Mouse (Mus musculus) heart, embryonic 15.5 days (tissue): ENCODE measurements around the gene Clec11a. TPM values are rescaled to one million over a fixed set of nuclear protein-coding genes. Genes with fewer than 3 reads are reported as not detected.

Experiments used
- ATAC-seq: fragments of 200-750 bp; cut with Nextera tagmentation; replicated peaks from 2 replicates; pipeline ENCODE4 v1.8.0; 2017; ENCODE audit warnings: low read depth, moderate TSS enrichment; ENCODE audit not compliant: insufficient number of reproducible peaks, insufficient read depth, low FRiP score
- H3K27ac ChIP-seq: fragments of 300-500 bp; sonication (generic); 2 replicates; pipeline ENCODE4 v1.5.1; 2015; ENCODE audit warnings: mild to moderate bottlenecking, inconsistent platforms
- H3K27me3 ChIP-seq: fragments of 300-500 bp; sonication (generic); 2 replicates; pipeline ENCODE4 v1.6.1; 2015; ENCODE audit warnings: inconsistent platforms
- H3K36me3 ChIP-seq: fragments of 300-500 bp; sonication (generic); 2 replicates; pipeline ENCODE4 v1.6.1; 2015; ENCODE audit warnings: mild to moderate bottlenecking, inconsistent platforms
- H3K4me1 ChIP-seq: fragments of 300-500 bp; sonication (generic); replicated peaks from 2 replicates; pipeline ENCODE4 v1.6.1; 2015; ENCODE audit warnings: inconsistent platforms
- H3K4me2 ChIP-seq: fragments of 300-500 bp; sonication (generic); 2 replicates; pipeline ENCODE4 v1.6.1; 2015; ENCODE audit warnings: inconsistent platforms, mild to moderate bottlenecking, moderate library complexity
- H3K4me3 ChIP-seq: fragments of 300-500 bp; sonication (generic); 2 replicates; pipeline ENCODE4 v1.5.1; 2015; ENCODE audit warnings: mild to moderate bottlenecking, inconsistent platforms
- H3K9ac ChIP-seq: fragments of 300-500 bp; sonication (generic); 2 replicates; pipeline ENCODE4 v1.6.1; 2015; ENCODE audit warnings: mild to moderate bottlenecking, inconsistent platforms
- H3K9me3 ChIP-seq: fragments of 300-500 bp; sonication (generic); replicated peaks from 2 replicates; pipeline ENCODE4 v1.6.1; 2016; ENCODE audit warnings: inconsistent platforms
- WGBS: fragments of 180-500 bp; shearing (Covaris S2); methylation state at CpG from one replicate; pipeline ENCODE4 v1.1.7; 2015; ENCODE audit warnings: mixed read lengths; 5-methylcytosine and 5-hydroxymethylcytosine counted together
- polyA plus RNA-seq: library from polyadenylated mRNA; unstranded; fragments of >200 nt; fragmentation: Nextera tagmentation; extraction: Ambion mirVana; gene quantifications from 2 replicates; pipeline ENCODE4 v1.2.1, GENCODE M21; 2015

Clec11a gene
- polyA plus RNA-seq, 1 experiment from 2014 or later: 1.0 TPM

DNA sequence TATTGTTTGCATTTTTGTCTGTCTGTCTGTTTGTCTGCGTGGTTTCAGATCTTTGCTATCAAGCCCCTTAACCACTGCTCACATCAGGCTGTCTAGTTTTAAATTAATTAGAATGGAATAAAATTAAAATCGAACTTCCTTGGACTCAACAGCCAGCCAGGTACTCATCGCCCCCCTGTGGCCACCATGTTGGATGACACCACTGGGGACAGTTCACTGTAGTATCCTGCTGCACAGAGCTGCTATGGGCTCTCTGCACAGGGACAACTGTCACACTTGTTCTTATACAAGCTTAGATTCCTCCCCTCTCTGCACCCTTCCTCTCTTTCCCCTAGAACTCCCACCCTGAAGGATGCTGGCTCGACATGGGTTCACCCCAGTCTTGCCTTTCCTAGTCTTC lies 11.2 kb upstream of the Clec11a start:
- H3K36me3 ChIP-seq: no peaks in the 10 kb centered on the region
- no peaks in the 10 kb centered on the region for H3K4me1 ChIP-seq
- no peak overlapping the region for H3K4me3 ChIP-seq
- no peak overlapping the region for H3K9ac ChIP-seq
- H3K27me3 ChIP-seq: peaks cover 34% of the 10 kb centered on the region
- WGBS: 28% methylated on average over 4 of the region's 4 CpGs
- H3K4me2 ChIP-seq: no peak overlapping the region
- no peak overlapping the region for H3K27ac ChIP-seq
- no peaks in the 10 kb centered on the region for H3K9me3 ChIP-seq
- no peak for ATAC-seq

DNA sequence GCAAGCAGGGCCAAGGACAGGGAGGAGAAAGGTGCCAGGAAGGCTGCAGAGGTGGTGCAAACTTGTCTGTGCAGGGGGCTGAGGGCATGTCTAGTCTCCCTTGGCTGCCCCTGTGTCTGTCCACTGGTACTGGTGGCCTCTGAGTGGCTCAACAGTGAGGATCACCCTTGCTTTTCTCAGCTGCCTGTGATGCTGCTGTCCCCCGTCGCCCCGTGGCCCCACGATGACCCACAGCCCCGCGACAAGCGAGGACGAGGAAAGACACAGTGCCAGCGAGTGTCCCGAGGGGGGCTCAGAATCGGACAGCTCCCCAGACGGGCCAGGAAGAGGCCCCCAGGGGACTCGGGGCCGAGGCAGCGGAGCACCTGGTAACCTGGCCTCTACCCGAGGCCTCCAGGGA lies 5.8 kb upstream of the Clec11a start:
- H3K9ac ChIP-seq: no peak overlapping the region
- H3K27me3 ChIP-seq: peaks cover 77% of the 10 kb centered on the region
- H3K4me3 ChIP-seq: no peak overlapping the region
- WGBS: 50% methylated on average over 16 of the region's 16 CpGs
- no peak overlapping the region for H3K27ac ChIP-seq
- no peak overlapping the region for H3K4me2 ChIP-seq
- no peaks in the 10 kb centered on the region for H3K36me3 ChIP-seq
- no peak for ATAC-seq
- peaks cover 16% of the 10 kb centered on the region for H3K4me1 ChIP-seq
- no peaks in the 10 kb centered on the region for H3K9me3 ChIP-seq

DNA sequence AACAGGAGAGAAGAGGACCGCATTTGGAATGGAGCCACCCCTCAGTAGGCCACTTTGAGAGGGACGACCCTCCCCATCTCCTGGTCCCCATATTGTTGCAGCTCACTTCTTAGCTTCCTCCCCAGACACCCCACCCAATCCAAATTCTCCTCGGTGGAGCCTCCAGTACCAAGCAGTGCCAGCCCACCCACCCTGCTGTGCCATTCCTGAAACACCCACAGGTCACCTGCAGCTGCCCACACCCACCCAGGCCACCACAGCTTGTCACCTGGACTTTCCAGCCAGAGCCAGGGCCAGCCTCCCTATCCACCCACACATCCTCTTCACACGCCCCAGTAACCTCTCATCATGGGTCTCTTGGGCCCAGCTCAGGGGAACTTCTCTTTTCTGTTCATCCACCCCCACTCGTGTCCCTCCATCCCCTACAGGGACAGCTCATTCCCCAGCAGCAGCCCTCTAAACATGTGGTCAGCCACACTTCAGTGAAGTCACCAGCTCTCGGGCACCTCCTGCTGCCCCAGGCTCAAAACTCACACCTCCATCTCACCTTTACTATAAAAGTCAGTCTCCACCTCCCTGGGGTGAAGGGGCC lies 5.1 kb upstream of the Clec11a start:
- WGBS: 10% methylated on average over 6 of the region's 6 CpGs
- H3K4me1 ChIP-seq: peaks cover 16% of the 10 kb centered on the region
- no peak for ATAC-seq
- H3K4me2 ChIP-seq: peak overlapping the region; percentile 94
- H3K27ac ChIP-seq: no peak overlapping the region
- no peak overlapping the region for H3K9ac ChIP-seq
- H3K36me3 ChIP-seq: no peaks in the 10 kb centered on the region
- no peaks in the 10 kb centered on the region for H3K9me3 ChIP-seq
- no peak overlapping the region for H3K4me3 ChIP-seq
- H3K27me3 ChIP-seq: peaks cover 77% of the 10 kb centered on the region

DNA sequence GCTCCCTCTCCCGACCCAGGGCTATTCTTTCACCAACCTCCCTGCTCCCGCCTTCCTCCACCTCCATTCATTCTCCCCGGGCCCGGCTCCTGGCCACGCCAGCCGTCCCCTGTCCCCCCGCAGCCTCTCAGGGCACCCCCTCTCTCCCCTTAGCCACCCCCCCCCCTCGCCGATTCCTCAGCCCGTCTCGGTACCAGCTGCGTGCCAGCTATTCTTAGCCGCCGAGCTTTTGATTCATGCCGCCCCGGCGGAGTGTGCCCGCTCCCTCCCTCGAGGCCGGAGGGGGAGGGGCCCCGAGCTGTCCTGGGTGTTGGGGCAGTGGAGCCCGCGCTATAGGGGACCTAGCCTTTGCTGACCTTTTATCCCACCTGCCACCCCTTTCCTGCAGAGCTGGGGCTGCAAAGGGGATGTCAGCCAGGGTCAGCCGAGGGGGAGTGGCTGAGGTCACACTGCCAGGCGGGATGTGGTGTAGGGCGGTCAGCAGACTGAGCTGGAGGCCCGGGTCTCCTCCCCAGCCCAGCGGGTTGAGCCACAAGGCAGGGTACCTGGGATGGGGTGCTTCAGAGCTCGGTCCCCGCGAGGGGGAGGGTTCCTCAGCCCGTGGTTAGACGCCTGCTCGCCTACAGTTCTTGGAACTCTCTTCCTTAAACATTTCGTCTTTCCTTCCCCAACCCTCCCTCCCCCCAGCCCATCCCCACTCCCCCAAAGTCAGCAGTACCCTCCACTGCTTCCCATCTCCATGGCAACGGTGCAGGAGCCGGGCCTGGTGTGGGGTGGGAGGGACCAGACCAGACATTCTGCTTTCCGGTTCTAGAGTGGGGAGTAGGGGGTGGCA lies 4.4 kb upstream of the Clec11a start:
- peak; percentile 41 for ATAC-seq
- 4% methylated on average over 38 of the region's 38 CpGs for WGBS
- Histone ChIP-seq H3K9ac (peak overlapping the region; percentile 53), H3K4me3 (peak overlapping the region; percentile 52), H3K4me1 (peaks cover 16% of the 10 kb centered on the region), H3K4me2 (peak overlapping the region; percentile 94), H3K27me3 (peaks cover 71% of the 10 kb centered on the region), H3K9me3 (no peaks in the 10 kb centered on the region), H3K36me3 (no peaks in the 10 kb centered on the region), H3K27ac (no peak overlapping the region)

DNA sequence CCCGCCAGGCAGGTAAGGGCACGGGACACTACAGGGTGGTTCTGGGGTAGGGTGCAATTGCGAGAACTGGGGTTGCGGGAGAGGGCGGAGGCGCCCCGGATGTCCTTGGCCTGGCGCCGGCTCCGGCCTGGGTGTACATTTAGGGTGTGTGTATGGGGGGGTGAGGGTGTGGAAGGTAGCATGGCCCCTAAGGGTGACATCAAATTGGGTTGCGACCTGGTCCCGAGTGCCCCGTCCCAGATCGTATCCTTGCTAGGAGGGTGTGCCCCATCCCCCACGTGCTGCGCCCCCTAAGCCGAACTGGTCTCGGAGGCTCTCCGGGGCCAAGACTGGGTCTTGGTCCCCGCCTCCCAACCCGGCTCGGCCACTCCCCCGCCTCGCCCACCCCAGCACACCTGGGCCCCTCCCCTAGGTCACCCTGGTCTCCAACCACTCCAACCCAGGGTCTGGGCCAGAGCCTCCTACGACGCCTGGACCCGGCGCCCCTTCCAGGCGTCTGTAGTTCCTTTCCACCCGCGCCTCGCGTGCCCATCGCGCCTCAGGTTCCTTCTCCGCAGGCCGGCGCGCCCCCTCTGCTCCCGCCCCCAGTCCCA lies 3.7 kb upstream of the Clec11a start:
- peak; percentile 15 for ATAC-seq
- H3K9ac ChIP-seq: peak overlapping the region; percentile 53
- H3K27me3 ChIP-seq: peaks cover 68% of the 10 kb centered on the region
- no peaks in the 10 kb centered on the region for H3K36me3 ChIP-seq
- peak overlapping the region; percentile 94 for H3K4me2 ChIP-seq
- H3K9me3 ChIP-seq: no peaks in the 10 kb centered on the region
- H3K27ac ChIP-seq: no peak overlapping the region
- peak overlapping the region; percentile 52 for H3K4me3 ChIP-seq
- under 1% methylated on average over 36 of the region's 40 CpGs for WGBS
- peaks cover 21% of the 10 kb centered on the region for H3K4me1 ChIP-seq

DNA sequence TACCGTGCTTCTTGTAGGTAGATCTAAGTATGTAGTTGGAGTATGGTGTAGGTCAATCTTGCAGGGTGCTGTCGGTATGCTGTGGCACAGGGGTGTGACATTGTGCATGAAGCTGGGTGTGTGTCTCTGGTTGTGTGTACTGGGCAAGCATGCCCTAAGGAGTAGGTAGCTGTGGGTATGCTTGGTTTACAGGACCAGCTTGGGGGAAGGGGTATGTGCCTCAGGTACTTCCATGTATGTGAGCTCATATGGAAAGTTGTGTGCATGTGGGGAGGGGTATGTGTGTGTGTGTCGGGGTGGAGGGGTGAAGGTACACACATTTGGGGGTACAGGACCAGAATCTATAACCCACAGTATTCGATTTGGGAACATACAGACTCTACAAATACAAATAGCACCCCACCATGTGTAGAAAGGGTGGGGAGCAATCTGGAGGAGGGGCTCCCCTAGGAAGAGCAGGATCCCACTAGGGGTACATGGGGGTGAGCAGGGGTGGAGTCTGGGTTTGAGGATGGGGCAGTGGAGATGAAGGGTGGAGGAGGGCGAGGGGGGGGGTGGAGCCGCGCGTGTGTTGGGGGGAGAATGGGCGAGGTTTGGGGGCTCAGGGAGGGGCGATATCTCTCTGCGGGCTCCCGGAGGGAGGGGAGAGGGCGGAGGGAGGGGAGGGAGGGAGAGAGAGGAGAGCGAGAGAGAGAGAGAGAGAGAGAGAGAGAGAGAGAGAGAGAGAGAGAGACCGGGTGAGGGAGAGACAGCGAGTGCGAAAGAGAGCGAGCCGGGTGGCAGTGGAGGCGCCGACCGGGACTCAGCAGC lies 3.0 kb upstream of the Clec11a start, which contains the start of gene Shank1:
Shank1 (plus strand) TSS at position 779 of the 810 bp plus-strand sequence.
- ATAC-seq: no peak
- Histone ChIP-seq H3K9me3 (no peaks in the 10 kb centered on the region), H3K27me3 (peaks cover 66% of the 10 kb centered on the region), H3K9ac (peak within 1 kb of the TSS; percentile 53), H3K4me3 (peak within 1 kb of the TSS; percentile 52), H3K4me1 (peaks cover 25% of the 10 kb centered on the region), H3K36me3 (no peaks in the 10 kb centered on the region), H3K4me2 (peak within 1 kb of the TSS; percentile 94), H3K27ac (no peak within 1 kb of the TSS)
- WGBS: 17% methylated on average over 16 of the region's 22 CpGs

DNA sequence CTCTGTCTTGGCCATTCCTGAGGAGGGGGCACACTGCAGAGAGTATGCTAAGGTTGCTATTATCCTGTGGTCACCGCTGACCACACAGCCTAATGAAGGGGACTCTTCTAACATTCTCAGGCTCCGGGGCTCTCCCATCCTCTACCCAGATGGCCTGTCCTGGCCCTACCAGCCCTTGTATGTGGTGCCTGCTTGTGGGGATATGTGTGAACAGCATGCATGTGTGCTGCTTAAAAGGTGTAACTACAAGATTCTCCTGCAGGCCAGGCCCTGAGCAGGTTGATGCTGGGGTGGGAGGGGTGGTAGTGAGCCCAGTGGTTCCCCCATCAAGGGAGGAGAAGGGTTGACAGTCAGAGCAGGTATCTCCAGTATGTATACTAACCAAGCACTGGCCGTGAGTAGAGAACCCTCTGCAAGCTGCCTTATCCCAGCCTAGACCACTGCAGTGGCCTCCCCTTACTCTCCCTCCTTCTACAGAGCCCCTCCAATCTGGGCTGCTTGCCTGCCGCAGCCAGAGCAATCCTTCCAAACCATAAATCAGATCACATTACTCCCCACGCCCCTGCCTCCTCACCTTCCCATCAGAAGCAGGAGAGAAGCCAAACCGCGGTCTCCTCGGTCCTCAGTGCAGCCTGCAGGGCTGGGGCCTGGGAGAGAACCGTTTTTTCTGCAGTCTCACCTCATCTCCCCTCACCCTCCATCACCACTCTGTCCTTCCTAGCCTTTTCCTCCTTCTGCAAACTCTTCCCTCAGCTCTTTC lies 739 bp upstream of the Clec11a start:
- Histone ChIP-seq H3K4me2 (no peak overlapping the region), H3K27me3 (peaks cover 45% of the 10 kb centered on the region), H3K36me3 (no peaks in the 10 kb centered on the region), H3K9me3 (no peaks in the 10 kb centered on the region), H3K27ac (no peak overlapping the region), H3K4me3 (no peak overlapping the region), H3K4me1 (peaks cover 25% of the 10 kb centered on the region), H3K9ac (no peak overlapping the region)
- no peak for ATAC-seq
- 46% methylated on average over 9 of the region's 9 CpGs for WGBS

DNA sequence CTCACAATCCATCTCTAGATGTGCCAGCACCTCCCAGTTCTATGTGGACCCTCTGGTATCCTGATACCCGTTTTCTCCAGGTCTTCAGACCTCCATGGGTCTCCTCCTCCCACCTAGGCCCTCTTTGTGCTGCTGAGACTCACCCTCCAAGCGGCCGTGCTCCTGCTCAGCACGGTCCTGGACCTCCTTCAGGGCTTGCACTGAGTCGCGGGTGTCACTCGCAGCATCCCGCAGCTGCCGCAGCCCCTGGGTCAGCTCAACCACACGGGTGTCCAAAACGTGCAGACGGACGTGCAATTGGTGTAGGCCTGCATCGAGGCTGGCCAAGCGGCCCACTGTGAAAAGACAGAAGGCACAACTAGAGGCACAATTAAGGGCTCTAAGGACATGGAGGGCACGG lies 1.0 kb downstream of the Clec11a start:
- 14% methylated on average over 16 of the region's 16 CpGs for WGBS
- Histone ChIP-seq H3K4me1 (peaks cover 16% of the 10 kb centered on the region), H3K36me3 (no peaks in the 10 kb centered on the region), H3K4me3 (peak overlapping the region; percentile 61), H3K9me3 (no peaks in the 10 kb centered on the region), H3K9ac (no peak overlapping the region), H3K27me3 (peaks cover 28% of the 10 kb centered on the region), H3K4me2 (peak overlapping the region; percentile 77), H3K27ac (peak overlapping the region; percentile 26; the same call in 1 of the 2 replicates)
- ATAC-seq: no peak

DNA sequence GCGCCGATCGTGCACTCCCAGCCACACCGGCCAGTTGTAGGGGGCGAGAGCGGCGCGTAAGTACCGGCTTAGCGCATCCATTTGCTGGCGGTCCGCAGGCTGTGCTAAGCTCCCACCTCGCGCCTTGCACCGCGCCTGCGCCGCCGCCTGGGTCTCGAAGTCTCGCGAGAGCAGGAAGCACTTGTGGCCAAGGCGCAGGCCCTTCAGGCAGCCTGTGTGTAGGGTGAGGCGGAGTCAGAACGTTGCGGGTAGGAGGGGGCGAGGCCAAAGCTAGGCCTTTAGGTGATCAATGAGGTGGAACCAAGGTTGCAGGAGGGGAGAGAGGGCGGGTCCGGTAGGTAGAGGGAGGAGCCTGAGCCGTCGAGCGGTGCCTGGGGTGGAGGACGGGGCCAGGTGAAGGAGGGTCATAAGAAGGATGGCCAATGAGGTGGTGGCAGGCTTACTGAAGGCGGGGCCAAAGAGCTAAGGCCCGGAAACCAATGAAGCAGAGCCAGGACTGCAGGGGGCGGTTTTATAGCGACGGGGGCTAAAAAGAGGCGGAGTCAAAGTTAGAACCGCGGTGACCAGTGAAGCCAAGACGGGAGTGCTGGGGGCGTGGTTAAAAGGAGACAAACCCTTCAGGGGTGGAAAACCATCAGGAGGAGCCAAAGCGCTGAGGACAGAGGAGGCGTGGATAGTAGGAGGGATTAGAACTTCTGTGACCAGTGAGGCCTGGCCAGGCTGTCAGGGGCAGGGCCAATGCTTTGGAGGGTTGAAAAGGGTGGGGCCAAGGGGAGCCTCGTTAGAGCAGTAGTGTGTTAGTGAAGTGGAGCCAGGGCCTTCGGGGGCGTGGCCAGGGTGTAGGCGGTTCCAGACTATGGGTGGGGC lies 1.7 kb downstream of the Clec11a start:
- Histone ChIP-seq H3K27me3 (peaks cover 22% of the 10 kb centered on the region), H3K27ac (peak overlapping the region; percentile 81), H3K4me2 (peak overlapping the region; percentile 77), H3K4me3 (peak overlapping the region; percentile 61), H3K4me1 (peaks cover 9% of the 10 kb centered on the region; the same call in 1 of the 2 replicates), H3K36me3 (no peaks in the 10 kb centered on the region), H3K9me3 (no peaks in the 10 kb centered on the region), H3K9ac (peak overlapping the region; percentile 75)
- under 1% methylated on average over 49 of the region's 49 CpGs for WGBS
- ATAC-seq: peak; percentile 91

DNA sequence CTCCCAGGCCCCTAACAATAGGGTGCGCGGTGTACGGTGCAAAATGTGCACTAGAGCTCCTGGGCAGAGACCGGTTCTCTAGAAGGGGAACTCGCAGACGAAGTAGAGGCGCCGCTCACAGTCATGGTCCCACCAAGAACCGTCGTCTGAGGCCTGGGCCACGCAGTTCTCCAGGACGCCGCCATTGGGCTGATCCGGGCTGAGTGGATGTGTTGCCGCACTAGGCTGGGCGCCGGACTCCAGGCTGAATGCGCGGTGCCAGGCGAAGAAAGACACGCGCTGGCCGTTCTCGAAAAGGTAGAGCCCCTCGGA lies 2.3 kb downstream of the Clec11a start:
- no peaks in the 10 kb centered on the region for H3K9me3 ChIP-seq
- peak overlapping the region; percentile 75 for H3K9ac ChIP-seq
- H3K4me2 ChIP-seq: peak overlapping the region; percentile 77
- H3K4me3 ChIP-seq: peak overlapping the region; percentile 61
- peak; percentile 10; the same call in 1 of the 2 replicates for ATAC-seq
- no peaks in the 10 kb centered on the region for H3K36me3 ChIP-seq
- H3K4me1 ChIP-seq: peaks cover 9% of the 10 kb centered on the region; the same call in 1 of the 2 replicates
- peaks cover 18% of the 10 kb centered on the region for H3K27me3 ChIP-seq
- under 1% methylated on average over 25 of the region's 25 CpGs for WGBS
- H3K27ac ChIP-seq: peak overlapping the region; percentile 81
